Mouse (Mus musculus): Measurements from ENCODE around the gene Twnk.
A peak's percentile ranks its signal among the peaks of the same experiment; 100 is the strongest.

Twnk gene

DNA sequence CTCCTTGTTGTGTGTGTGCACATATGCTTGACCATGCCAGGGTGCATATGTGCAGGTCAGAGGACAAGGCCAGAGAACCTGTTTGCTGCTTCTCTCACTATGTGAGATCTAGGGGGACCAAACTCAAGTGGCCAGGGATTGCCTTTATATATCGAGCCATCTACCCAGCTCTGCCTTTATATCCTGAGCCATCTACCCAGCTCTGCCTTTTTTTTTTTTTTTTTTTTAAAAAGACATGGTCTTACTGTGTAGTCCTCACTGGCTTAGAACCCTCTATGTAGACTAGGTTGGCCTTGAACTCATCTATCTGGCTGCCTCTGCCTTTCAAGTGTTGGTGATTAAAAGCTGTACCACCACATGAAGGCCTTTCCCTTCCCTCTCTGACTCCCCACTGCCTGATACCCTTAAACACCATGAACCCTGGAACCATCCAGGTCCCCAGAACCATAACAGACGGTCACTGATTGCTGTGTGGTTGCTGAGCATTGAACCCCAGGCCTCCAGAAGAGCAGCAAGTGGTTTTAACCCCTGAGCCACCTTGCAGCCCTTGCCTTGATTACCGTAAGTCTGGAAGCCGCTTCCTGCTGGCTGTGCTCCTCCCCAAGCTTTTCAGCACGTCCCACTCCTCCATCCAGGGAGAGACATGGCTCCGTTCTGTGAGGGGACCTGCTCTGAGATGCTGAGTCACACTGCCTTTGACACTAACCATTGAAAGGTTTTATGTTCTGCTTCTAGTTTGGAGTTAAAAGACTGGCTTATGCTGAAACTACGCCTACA, 1.5 kb upstream of the Twnk start:
- DNase-seq (ENCODE audit: low spot score): no peak

DNA sequence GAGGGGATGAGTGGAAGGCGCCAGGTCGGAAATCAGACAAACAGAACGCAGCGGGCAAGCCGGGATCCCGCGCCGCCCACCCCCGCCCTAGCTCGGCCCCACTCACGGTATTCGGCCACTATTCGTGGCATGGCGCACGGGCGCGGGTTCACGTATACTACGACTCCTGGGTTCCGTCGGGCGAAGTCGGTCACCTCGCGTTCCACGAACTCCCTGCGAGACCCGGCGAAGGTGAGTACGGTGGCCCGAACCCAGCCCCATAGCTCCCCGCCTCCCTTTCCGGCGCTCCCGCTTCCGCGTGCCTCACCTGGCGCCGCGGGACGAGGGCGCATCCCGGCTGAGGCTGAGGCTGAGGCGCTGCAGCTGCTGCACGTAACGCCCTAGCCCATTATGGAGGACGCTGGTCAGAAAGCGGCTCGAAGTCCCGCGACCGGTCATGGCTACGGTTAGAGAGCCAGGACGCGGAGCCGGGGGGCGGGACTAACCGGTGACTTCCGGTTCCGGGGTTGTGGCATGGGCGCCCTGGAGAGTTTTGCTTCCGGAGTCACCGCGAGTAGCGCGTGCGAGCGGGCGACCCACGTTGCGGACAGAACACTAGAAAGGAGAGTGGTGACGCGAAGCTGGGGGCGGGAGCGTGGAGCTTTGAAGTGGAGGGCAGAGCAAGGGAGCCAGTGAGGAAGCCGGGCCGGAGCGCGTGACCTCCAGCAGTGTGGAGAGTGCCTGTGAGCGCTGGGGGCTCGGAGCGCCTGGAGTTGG, 672 bp downstream of the Twnk start, which contains the start of gene Mrpl43:
TSS of gene Mrpl43 (minus strand) at position 486 of the 756 bp plus-strand sequence.
- DNase-seq (ENCODE audit: low spot score): peak; percentile 96

DNA sequence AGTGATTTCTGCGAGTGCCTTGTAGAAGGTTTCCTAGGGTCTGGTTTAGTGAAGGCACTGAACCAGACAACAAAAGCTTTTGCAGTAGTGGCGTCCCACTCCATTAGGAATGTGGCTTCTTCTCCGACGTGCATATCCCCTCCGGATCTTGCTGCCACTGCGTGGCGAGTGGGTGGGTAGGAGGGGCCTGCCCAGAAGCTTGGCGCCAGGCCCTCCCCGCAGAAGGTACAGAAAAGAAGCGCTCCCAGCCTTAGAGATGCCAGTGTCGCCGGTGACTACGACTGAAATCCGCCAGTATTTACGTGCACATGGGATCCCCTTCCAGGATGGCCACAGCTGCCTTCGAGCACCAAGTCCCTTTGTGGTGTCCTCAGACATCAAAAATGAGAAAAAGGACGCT, 1.6 kb downstream of the Twnk start:
- no peak for DNase-seq (ENCODE audit: low spot score)

DNA sequence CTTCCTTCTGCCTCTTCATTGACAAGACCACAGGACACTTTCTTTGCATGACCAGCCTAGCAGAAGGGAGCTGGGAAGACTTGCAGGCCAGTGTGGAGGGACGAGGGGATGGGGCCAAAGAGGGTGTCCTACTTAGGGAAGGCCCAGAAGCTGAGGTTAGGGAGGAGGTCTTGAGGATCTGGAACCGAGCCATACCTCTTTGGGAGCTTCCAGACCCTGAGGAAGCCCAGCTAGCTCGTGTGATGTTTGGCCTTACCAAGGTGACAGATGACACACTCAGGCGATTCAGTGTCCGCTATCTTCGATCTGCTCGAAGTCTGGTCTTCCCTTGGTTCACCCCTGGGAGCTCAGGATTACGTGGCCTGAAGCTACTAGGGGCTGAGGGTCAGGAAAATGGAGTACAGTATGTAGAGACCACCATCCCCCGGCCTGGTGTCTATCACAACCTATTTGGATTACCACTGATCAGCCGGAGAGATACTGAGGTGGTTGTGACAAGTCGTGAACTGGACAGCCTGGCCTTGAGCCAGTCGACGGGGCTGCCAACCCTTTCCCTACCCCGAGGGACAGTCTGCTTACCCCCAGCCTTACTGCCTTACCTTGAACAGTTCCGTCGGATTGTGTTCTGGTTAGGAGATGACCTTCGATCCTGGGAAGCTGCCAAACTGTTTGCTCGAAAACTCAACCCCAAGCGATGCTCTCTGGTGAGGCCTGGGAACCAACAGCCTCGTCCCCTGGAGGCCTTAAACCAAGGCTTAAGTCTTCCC, 2.1 kb downstream of the Twnk start:
- DNase-seq (ENCODE audit: low spot score): no peak

DNA sequence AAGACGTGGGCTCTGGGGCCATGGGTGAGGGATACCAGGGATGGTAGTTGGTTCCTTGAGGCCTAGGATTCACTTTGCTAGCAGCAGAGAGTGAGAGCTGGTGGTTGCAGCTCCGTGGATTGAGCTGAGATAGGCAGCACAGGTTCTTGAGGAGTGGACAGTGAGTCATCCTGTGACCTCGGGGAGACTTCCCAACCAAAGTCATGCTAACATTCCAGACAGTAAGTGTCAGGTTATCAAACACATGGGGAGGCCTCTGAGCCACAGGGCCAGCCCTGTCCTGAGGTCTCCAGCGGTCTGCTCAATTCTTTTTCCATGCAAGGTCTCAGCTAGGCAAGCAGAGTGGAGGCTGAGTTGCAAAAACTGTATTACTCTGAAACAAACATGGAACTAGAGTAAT, 5.2 kb downstream of the Twnk start:
- DNase-seq (ENCODE audit: low spot score): no peak

DNA sequence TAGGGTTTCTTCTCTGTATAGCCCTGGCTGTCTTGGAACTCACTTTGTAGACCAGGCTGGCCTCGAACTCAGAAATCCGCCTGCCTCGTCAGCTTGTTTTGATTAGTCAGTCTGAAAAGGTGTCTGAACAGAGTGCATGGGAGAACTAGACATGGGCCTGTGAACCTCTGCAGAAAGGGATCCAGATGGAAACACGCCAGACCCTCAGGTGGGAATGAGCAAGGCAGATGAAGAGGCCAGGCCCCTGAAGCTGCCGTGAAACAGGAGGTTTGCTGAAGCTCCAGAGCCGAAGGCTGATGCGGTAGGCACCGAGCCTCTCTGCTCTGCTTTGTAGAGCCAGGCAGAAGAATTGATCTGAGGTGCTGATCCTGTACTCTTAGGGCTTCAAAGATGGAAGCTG, 6.8 kb downstream of the Twnk start:
- no peak for DNase-seq (ENCODE audit: low spot score)

DNA sequence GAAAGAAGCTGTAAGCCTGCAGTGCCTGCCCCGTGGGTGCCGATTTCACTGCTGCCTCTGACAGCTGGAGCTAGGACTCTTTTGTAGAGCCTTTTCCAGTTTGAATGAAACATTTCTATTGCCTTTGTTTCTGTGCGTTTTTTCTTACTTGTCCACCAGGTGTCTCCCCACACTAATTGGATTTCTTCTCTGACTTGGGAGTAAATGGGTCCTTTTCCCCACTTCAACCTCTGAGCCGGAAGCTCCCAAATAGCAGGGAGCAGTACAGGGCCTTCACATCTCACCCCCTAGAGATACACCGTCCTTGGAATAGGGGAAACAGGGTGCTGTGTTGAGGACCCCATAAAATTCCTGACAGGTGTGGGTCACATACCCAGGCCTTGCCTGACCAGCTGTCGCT, 7.2 kb downstream of the Twnk start:
- peak; percentile 73 for DNase-seq (ENCODE audit: low spot score)

DNA sequence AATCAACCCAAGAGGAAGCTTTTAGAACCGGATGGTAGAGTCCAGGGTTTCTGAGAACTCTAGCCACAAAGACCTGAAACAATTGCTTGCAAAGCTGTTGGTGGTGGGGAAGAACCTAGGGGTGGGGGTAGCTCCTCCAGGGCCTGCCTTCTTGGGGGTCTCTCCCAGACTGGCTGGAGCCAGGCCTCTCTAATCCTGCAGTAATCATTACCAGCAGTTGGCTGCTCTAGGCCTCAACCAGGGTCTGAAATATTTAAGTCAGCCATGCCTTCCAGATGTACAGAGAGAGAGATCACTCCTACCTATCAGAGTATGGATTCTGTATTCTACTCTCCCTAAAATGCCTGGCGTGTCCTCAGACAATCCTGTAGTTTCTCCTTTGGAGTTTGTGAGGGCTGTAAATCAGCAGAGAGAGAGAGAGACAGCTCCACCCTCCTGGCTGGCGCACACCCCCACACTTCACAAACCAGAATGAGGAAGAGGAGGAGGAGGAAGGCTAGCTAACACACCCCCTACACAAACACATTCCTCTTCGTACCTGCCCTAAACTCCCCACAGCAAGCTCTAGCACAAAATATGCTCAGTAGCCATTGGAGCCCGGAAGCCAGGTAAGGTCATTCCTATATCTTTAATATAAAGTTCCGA, 8.2 kb downstream of the Twnk start:
- DNase-seq (ENCODE audit: low spot score): no peak

DNA sequence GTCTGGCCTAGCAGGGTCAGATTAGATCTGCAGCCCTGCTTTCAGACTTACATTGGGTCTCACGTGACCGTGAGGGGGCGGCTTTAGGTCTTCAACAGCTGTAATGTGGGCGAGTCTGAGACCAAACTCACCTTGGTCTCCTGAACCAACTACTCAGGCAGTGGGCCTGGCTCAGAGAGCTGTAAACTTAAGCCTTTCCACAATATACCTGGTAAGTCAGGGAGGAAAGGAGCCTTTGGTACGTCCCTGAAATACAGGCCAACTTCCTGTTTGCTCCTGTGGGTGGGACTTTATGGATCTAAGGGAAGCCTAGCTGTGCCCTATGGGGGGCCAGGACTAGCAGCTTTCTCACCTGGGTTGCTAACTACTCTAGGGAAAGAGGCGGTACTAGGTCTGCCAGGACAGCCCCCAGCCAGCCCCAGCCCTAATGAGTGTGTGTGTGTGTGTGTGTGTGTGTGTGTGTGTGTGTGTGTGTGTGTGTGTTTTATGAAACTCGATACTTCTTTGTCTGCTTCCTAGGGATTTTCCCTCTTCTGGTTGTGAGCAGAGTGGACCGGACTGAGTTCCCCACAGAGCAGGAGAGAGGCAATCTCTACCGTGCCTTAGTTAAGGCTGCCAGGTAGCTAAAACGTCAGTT, 9.0 kb downstream of the Twnk start, which contains the start of gene Lzts2:
TSS of gene Lzts2 (plus strand) at position 80 of the 637 bp plus-strand sequence.
- DNase-seq (ENCODE audit: low spot score): no peak

DNA sequence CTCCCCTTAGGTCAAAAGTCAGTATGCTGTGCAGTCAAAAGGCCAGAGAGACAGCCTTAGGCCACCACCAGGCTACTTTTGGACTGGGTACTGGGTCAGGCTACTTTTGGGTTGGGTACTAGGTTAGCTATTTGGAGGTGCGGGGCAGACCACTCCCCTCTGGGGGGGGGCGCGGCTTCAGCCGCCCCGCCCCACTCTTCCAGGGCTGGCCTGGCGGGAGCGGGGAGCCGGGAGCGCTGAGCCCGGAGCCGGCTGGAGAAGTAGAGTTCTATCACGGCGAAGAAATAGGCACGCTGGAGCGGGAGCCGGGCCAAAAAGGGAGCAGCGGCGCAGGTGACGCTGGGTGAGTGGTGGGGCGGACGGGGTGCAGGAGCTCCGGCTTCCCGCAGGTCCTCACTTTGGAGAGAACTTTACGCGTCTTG, 9.5 kb downstream of the Twnk start:
- peak; percentile 54 for DNase-seq (ENCODE audit: low spot score)

DNA sequence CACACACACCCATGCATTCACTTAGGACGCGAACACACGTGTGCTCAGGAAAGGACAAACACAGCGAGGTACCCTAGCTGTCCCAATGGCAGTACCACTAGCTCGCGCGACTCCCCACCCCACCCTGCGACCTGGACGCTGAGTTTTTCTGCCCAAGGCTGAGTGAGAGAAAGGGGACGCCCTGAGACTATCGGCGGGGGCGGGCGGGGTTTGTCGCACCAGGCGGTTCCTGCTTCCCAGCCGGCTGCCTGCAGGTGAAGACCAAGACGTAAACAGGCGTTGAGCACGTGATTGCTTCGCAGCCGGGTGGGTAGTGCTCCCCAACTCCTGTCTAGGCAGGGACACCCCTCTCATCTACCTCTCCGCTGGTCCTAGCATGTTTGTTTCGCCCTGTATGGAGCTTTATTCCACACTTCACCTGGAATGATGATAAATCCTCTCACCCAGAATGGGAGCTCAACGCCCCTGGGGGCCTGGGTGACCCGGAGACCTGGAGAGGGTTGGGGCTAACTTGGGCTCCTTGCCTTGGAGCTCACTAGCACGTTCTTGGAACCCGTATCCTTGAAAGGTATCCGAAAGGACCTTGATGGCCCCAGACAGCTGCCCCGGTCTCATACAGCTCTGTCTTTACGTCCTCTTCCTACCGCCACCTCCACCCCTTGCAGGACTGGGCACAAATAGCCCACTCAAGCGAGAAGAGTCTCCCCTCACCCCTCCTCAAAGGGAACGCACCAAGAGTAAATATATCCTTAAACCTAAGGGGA, 10.2 kb downstream of the Twnk start:
- DNase-seq (ENCODE audit: low spot score): peak; percentile 38

DNA sequence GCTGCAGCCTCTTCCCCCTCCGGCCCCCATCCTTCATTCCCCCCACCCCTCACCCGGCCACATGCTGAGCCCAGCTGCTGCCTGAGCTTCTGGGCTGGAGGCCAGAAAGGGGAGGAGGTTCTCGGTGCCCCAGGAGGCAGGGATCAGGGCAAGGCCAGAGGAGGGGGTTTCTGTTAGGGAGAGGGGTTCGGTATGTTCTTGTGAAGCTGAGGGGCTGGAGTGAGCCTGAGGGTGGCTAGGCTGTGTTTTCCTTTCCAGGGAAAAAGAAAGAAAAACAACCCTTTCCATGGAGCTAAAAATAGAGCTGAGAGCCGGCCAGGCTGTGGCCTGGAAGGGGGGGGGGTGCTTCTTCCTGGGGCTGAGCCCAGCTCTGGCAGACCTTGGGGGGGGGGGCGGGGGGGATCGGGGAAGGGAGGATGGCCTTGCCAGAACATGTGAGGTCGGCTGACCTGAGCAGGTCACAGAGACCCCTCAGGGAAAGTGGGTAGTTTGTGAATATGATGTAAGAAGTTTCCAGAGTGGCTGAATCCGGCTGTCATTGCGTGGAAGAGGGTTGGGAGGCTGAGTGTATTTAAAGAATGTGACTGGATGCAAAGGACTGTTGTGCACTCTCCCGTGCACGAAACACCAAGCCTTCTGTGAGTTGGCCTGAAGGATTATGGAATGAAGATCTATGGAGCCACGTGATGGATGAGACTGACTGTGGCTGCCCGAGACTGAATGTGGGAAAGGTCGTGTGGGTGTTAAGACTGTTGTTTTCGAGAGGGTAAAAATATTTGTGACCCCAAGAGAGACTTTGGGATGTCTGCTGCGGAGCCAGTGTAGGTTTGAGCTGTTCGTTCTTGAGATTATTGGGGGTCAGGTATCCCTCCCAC, 11.1 kb downstream of the Twnk start:
- DNase-seq (ENCODE audit: low spot score): peak; percentile 75

DNA sequence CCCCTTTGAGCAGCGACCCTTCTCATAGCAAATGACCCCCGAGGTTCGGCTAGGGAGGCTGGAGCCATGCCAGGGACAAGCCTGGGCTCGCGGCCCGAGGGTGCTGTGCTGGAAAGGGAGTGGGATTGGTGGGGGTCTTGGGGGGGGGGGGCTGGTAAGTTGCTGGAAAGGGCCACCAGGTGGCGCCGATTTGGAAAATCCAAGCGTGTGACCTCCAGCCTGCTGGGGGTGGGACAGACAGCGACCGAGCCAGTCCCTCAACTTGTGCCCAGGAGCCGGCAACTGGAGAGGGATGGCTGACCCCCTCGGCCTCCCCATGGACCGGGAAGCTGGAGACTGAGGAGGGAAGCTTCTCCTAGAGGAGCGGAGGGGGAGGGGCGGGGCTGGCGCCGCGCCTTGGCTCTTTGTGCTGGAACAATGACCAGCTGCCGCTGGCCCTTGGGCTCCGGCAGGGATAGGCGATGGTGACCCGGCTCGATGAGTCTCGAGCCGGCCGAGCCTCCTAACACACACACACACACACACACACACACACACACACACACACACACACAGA, 11.8 kb downstream of the Twnk start:
- DNase-seq (ENCODE audit: low spot score): peak; percentile 84

DNA sequence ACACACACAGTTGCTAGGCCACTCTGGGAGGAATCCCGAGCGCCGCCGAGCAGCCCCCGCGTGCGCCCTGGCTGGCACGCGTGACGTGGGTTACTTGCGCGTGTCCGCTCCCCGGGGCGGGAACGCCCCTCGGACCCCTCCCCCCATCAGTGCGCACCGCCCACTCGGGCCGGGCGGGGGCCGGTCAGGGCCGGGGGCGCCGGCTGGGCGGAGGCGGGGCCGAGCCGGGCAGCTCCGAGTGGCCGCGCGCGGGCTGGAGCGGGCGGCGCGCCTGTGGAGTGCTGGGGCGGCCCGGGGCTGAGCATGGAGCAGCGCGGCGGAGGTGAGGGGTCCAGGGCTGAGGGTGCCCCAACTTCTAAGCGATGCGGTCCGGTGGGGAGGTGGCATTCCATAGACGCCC, 12.4 kb downstream of the Twnk start:
- DNase-seq (ENCODE audit: low spot score): peak; percentile 84

DNA sequence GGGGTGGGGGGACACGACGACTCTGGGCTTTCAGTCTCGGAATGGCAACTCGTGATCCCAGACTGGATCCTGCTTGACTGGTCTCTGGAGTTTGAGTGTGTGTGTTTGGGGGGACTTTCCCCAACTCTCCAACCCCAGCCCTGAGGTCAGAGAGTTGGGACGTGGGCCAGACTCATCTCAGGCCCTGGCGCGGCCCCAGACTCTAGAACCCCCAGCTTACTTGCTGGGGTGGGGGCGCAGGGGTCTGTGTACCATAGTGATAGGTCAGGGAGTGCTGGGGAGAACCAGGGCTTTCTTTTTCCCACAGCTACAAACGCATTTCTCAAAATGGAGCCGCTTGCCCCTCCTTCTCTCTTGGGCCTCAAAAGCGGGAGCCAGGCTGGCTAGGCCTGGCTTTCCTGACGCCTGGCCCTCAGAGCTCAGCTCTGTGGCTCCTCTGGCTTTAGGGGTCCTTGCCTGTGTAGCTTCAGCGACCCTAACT, 12.9 kb downstream of the Twnk start:
- DNase-seq (ENCODE audit: low spot score): peak; percentile 41

DNA sequence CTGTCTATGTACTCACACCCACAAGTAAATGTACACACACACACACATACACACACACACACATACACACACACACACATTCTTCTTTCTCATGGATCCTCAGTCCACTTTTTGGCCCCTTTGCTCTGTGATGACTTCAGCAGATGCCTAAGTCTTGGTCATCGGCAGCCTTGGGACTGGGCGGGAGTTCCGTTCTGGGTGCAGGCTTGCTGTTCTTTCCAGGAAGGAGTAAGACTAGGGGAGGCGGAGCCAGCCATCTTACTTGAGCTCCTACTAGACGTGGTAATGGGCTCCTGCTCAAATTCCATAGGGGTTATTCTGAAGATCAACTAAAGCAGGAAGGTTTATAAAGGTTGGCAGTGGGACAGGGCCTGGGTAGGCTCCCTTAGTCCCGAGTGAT, 14.9 kb downstream of the Twnk start:
- no peak for DNase-seq (ENCODE audit: low spot score)

DNA sequence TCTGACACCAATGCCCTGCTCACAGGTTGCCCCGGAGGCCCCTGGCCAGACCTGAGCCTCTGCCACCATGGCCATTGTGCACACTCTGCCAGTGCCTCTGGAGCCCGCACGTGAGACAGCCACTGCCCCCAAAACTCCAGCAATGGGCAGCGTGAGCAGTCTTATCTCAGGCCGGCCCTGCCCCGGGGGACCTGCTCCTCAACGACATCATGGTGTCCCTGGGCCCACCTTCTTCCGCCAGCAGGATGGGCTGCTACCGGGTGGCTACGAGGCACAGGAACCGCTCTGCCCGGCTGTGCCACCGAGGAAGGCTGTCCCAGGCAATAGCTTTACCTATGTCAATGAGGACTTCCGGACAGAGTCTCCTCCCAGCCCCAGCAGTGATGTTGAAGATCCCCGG, 15.9 kb downstream of the Twnk start:
- DNase-seq (ENCODE audit: low spot score): no peak

DNA sequence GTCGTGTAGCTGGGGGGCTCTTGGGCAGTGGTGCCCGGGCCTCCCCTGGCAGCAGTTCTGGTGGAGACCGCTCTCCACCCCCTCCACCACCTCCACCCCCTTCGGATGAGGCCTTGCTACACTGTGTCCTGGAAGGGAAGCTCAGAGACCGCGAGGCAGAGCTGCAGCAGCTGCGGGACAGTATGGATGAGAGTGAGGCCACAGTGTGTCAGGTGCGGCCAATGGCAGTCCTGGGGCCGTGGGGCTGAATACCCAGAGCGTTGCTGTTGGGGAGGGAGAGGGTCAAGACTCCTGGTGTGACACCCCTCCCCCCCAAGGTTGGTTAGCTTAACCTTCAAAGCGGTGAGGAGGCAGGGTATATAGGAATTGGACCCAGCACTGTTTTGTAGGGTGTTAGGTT, 18.5 kb downstream of the Twnk start:
- no peak for DNase-seq (ENCODE audit: low spot score)

DNA sequence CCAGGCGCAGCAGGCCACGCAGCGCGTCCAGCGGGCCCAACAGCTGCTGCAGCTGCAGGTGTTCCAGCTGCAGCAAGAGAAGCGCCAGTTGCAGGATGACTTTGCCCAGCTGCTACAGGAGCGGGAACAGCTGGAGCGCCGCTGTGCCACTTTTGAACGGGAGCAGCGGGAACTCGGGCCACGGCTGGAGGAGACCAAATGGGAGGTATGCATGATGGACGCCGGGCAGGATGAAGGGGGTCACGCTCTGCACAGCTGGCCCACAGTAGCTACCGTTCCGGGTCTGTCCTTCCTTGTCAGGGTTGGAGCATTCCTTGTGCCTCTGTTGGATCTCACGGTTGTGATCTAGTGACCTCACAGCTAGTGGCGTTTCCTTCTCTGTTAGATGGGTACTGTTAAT, 19.3 kb downstream of the Twnk start:
- no peak for DNase-seq (ENCODE audit: low spot score)
